Mouse (Mus musculus) stomach, embryonic 14.5 days (tissue): ENCODE measurements around the gene Lmntd2. TPM values are rescaled to one million over a fixed set of nuclear protein-coding genes. Genes with fewer than 3 reads are reported as not detected.
"Not testable (repeated sequence)": the region's sequence is repeated elsewhere in the genome, so short reads cannot be mapped to it uniquely, and the experiment has no call there.

Experiments
- ATAC-seq: fragments of 200-750 bp; cut with Nextera tagmentation; 2 replicates; pipeline ENCODE4 v1.8.0; 2017; ENCODE audit warnings: low read depth, moderate TSS enrichment; ENCODE audit not compliant: insufficient number of reproducible peaks, insufficient read depth, low FRiP score
- H3K27ac ChIP-seq: fragments of 300-500 bp; sonication (generic); 2 replicates; pipeline ENCODE4 v1.5.1; 2014; ENCODE audit warnings: mild to moderate bottlenecking, low read length, moderate library complexity, mixed read lengths
- H3K27me3 ChIP-seq: fragments of 300-500 bp; sonication (generic); 2 replicates; pipeline ENCODE4 v1.6.1; 2014; ENCODE audit warnings: low read length, control low read depth, mixed read lengths; ENCODE audit not compliant: control insufficient read depth, insufficient read depth
- H3K36me3 ChIP-seq: fragments of 300-500 bp; sonication (generic); 2 replicates; pipeline ENCODE4 v1.6.1; 2014; ENCODE audit warnings: mild to moderate bottlenecking, control low read depth, low read length, moderate library complexity, mixed read lengths; ENCODE audit not compliant: control insufficient read depth, insufficient read depth
- H3K4me1 ChIP-seq: fragments of 300-500 bp; sonication (generic); 2 replicates; pipeline ENCODE4 v1.6.1; 2014; ENCODE audit warnings: low read length, control low read depth, mixed read lengths; ENCODE audit not compliant: control insufficient read depth, insufficient read depth
- H3K4me2 ChIP-seq: fragments of 300-500 bp; sonication (generic); replicated peaks from 2 replicates; pipeline ENCODE4 v1.6.1; 2014; ENCODE audit warnings: low read depth, low read length, control low read depth
- H3K4me3 ChIP-seq: fragments of 300-500 bp; sonication (generic); 2 replicates; pipeline ENCODE4 v1.5.1; 2014; ENCODE audit warnings: low read depth, low read length, control low read depth
- H3K9ac ChIP-seq: fragments of 300-500 bp; sonication (generic); replicated peaks from 2 replicates; pipeline ENCODE4 v1.6.1; 2014; ENCODE audit warnings: low read depth, mild to moderate bottlenecking, control low read depth, low read length, moderate library complexity, mixed read lengths
- H3K9me3 ChIP-seq: fragments of 300-500 bp; sonication (generic); 2 replicates; pipeline ENCODE4 v1.6.1; 2016; ENCODE audit warnings: low read depth, low read length, control low read depth; ENCODE audit not compliant: control insufficient read depth
- WGBS: fragments of 180-500 bp; shearing (Covaris S2); extraction: QIAGEN DNeasy Blood & Tissue Kit; methylation state at CpG from one replicate; pipeline ENCODE4 v1.1.7; 2014; 5-methylcytosine and 5-hydroxymethylcytosine counted together
- polyA plus RNA-seq: library from polyadenylated mRNA; unstranded; fragments of >200 nt; fragmentation: Nextera tagmentation; extraction: Ambion mirVana; gene quantifications from 2 replicates; pipeline ENCODE4 v1.2.1, GENCODE M21; 2014

The Lmntd2 gene
- 1.7 and 2.3 TPM in 2 replicates for polyA plus RNA-seq

GRCm38 (mm10) chr7:141213605-141214235 lies at the start of gene Lmntd2:
Gene Lmntd2, minus strand, starts transcription at chr7:141214080.
- WGBS, result 91% methylated on average over 11 of the region's 11 CpGs
- ATAC-seq, result no peak

DNA sequence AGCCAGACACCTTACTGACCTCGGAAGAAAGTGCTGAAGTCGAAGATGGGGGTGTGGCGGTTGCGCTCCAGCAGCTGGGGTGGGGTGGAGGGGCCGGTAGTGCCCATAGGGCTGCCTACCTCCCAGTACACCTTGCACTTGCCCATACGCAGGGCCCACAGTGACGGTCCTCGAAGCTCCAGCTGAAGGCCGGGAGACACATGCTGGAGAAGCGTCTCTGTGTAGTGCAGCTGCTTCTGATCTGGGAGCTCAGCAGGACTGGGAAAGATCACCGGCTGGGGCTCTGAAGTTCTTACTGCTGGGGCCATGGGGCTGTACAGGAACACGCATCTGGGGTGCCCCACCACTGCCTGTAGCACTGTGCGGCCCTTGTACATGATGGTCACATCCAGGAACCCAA lies 49.8 kb upstream of the Lmntd2 start:
- Histone ChIP-seq H3K36me3 (peaks cover 52% of the 10 kb centered on the region), H3K4me3 (no peak overlapping the region), H3K27ac (no peak overlapping the region), H3K9ac (no peak overlapping the region), H3K4me2 (no peak overlapping the region), H3K4me1 (0 out of 2 replicates have a peak, but pooled peaks cover 2% of the 10 kb centered on the region), H3K27me3 (no peaks in the 10 kb centered on the region), H3K9me3 (no peaks in the 10 kb centered on the region)
- 90% methylated on average over 13 of the region's 13 CpGs for WGBS
- no peak for ATAC-seq

More at GRCm38 (mm10) chr7:141213605-141214235, at the start of gene Lmntd2:
- Histone ChIP-seq H3K9ac (no peak within 1 kb of the TSS), H3K4me1 (peaks cover 25% of the 10 kb centered on the region), H3K4me3 (peak within 1 kb of the TSS; percentile 74), H3K9me3 (no peaks in the 10 kb centered on the region), H3K4me2 (peak within 1 kb of the TSS; percentile 85), H3K27ac (peak within 1 kb of the TSS; percentile 90), H3K36me3 (peaks cover 4% of the 10 kb centered on the region), H3K27me3 (no peaks in the 10 kb centered on the region)

DNA sequence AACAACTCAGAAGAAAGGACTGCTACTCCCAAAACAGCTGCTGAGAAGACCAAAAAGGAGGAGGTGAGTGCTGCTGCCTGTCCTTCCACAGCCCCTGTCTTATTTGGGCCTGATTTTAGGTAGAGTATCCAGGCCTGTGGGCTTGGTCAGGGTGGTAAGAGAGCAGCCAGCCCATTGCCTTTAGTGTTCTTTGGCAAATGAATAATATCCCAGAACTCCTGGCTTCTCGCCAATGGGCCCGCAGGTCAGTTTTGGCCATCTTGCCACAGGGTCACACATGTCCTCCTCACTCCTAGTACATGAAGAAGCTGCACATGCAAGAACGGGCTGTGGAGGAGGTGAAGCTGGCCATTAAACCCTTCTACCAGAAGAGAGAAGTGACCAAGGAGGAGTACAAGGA lies 47.6 kb upstream of the Lmntd2 start:
- Histone ChIP-seq H3K27ac (no peak overlapping the region), H3K4me3 (no peak overlapping the region), H3K9ac (no peak overlapping the region), H3K9me3 (no peaks in the 10 kb centered on the region), H3K36me3 (peaks cover 73% of the 10 kb centered on the region), H3K4me1 (0 out of 2 replicates have a peak, but pooled peaks cover 2% of the 10 kb centered on the region), H3K27me3 (no peaks in the 10 kb centered on the region), H3K4me2 (no peak overlapping the region)
- ATAC-seq, result no peak
- WGBS, result 85% methylated on average over 3 of the region's 3 CpGs

GRCm38 (mm10) chr7:141256159-141256558 lies 42.3 kb upstream of the Lmntd2 start:
- no peak for ATAC-seq
- Histone ChIP-seq H3K4me2 (no peak overlapping the region), H3K9me3 (no peaks in the 10 kb centered on the region), H3K27me3 (no peaks in the 10 kb centered on the region), H3K9ac (no peak overlapping the region), H3K36me3 (peaks cover 86% of the 10 kb centered on the region), H3K4me3 (no peak overlapping the region), H3K27ac (no peak overlapping the region), H3K4me1 (no peaks in the 10 kb centered on the region)
- WGBS, result 94% methylated on average over 10 of the region's 10 CpGs

- H3K9me3 ChIP-seq, H3K9ac ChIP-seq, H3K4me1 ChIP-seq, H3K4me2 ChIP-seq, H3K27me3 ChIP-seq, ATAC-seq, H3K4me3 ChIP-seq, H3K27ac ChIP-seq: not testable (repeated sequence)
- H3K36me3 ChIP-seq, result peaks cover 76% of the 10 kb centered on the region
- WGBS, result 89% methylated on average over 4 of the region's 4 CpGs
Observed at GRCm38 (mm10) chr7:141250486-141250885, 36.6 kb upstream of the Lmntd2 start.

DNA sequence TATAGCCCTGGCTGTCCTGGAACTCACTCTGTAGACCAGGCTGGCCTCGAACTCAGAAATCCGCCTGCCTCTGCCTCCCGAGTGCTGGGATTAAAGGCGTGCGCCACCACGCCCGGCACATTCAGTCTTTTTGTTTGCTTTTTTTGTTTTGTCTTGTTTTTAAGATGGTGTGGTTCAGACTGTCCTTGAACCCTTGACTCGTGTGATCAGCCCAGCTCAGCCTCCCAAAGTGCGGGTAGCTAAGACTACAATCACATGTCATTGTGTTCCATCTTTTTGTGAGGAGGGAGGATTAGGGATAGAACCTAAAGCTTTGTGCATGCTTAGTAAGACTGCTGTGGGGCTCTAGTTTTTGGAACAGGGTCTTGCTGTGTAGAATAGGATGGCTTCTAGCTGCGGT lies 17.7 kb upstream of the Lmntd2 start:
- H3K27ac ChIP-seq, result no peak overlapping the region
- 90% methylated on average over 9 of the region's 10 CpGs for WGBS
- no peak overlapping the region for H3K4me3 ChIP-seq
- H3K36me3 ChIP-seq, result peaks cover 43% of the 10 kb centered on the region
- H3K4me2 ChIP-seq, result no peak overlapping the region
- H3K9me3 ChIP-seq, result no peaks in the 10 kb centered on the region
- H3K9ac ChIP-seq, result no peak overlapping the region
- H3K27me3 ChIP-seq, result no peaks in the 10 kb centered on the region
- peaks cover 9% of the 10 kb centered on the region for H3K4me1 ChIP-seq
- no peak for ATAC-seq

DNA sequence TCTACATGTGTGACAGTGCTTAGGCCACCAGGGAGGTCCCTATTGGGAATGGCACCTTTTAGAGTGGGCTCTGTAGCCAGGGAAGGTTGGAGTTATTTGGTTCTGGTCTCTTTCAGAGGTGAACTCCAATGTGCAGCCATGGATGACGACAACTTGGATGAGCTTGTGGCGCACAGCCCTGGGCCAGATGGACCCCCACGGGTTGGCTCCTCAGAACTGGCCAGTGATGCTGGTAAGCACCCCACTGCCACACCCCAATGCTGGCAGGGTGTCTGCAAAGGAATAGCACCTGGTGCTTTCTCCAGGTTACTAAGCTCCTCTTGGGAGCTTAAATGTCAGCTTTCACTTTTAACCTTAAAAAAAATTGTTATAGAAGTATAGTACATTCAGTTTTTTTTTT lies 17.2 kb upstream of the Lmntd2 start:
- H3K36me3 ChIP-seq, result peaks cover 41% of the 10 kb centered on the region
- WGBS, result 97% methylated on average over 3 of the region's 3 CpGs

GRCm38 (mm10) chr7:141230570-141230969 lies 16.7 kb upstream of the Lmntd2 start:
- Histone ChIP-seq H3K9me3 (no peaks in the 10 kb centered on the region), H3K27ac (no peak overlapping the region), H3K4me1 (peaks cover 9% of the 10 kb centered on the region), H3K27me3 (no peaks in the 10 kb centered on the region), H3K4me3 (no peak overlapping the region), H3K9ac (no peak overlapping the region), H3K36me3 (peaks cover 40% of the 10 kb centered on the region), H3K4me2 (no peak overlapping the region)
- ATAC-seq, result no peak
- 93% methylated on average over 4 of the region's 4 CpGs for WGBS

More for the DNA sequence above, 17.2 kb upstream of the Lmntd2 start:
- no peak overlapping the region for H3K4me3 ChIP-seq
- peaks cover 9% of the 10 kb centered on the region for H3K4me1 ChIP-seq
- no peaks in the 10 kb centered on the region for H3K27me3 ChIP-seq
- H3K9ac ChIP-seq, result no peak overlapping the region
- H3K4me2 ChIP-seq, result no peak overlapping the region
- H3K27ac ChIP-seq, result no peak overlapping the region
- ATAC-seq, result no peak
- H3K9me3 ChIP-seq, result no peaks in the 10 kb centered on the region

- Histone ChIP-seq H3K9ac (peak overlapping the region; percentile 83), H3K4me1 (peaks cover 9% of the 10 kb centered on the region), H3K27me3 (no peaks in the 10 kb centered on the region), H3K9me3 (no peaks in the 10 kb centered on the region), H3K4me3 (peak overlapping the region; percentile 78), H3K36me3 (peaks cover 31% of the 10 kb centered on the region), H3K4me2 (peak overlapping the region; percentile 99), H3K27ac (no peak overlapping the region)
- WGBS, result 48% methylated on average over 6 of the region's 6 CpGs
- no peak for ATAC-seq
Observed at GRCm38 (mm10) chr7:141229702-141230101, 15.8 kb upstream of the Lmntd2 start.
